Mouse (Mus musculus) liver, postnatal 0 days (tissue): ENCODE results near the gene Ctf2.

Experiments used
- CTCF ChIP-seq: sonication (generic); IDR thresholded peaks from 2 replicates; pipeline ENCODE4 v1.5.1; 2016; ENCODE audit warnings: antibody characterized with exemption, low read depth
- EP300 ChIP-seq: IDR thresholded peaks from 2 replicates; pipeline ENCODE4 v1.6.1; 2016; ENCODE audit warnings: antibody characterized with exemption, low read depth, mild to moderate bottlenecking

DNA sequence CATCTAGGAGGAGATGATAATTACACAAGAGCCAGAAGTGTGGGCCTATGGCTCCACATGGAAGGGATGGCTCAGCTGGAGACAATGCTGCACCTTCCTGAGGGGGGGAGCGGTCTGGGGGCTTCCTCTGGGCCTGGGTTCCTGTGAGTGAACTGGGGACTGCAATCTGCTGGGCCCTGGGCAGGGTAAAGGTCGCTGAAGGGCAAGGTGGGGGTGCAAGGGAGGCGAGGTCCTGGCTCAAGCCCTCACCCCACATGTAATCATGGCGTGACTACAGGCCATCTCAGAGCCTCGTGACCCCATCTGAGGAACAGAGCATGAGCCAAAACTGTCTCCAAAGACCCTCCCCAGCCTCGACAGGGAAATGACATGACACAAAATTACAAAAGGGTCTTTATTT, 27.4 kb downstream of the Ctf2 start:
- TF ChIP-seq CTCF (no peak), EP300 (no peak)
